Mouse (Mus musculus) testis, adult 2 months (tissue): ENCODE measurements around the gene Gm20909. TPM values are rescaled to one million over a fixed set of nuclear protein-coding genes. Genes with fewer than 3 reads are reported as not detected.
"Not testable (repeated sequence)": the region's sequence is repeated elsewhere in the genome, so short reads cannot be mapped to it uniquely, and the experiment has no call there.

Experiments
- H3K27ac ChIP-seq: fragments of 200-500 bp; 2 replicates; pipeline ENCODE4 v1.5.1; 2012; ENCODE audit warnings: low read depth, low read length; ENCODE audit not compliant: control insufficient read depth, insufficient read depth
- H3K27me3 ChIP-seq: fragments of 200-500 bp; 2 replicates; pipeline ENCODE4 v1.6.1; 2012; ENCODE audit warnings: mild to moderate bottlenecking, low read length, moderate library complexity; ENCODE audit not compliant: control insufficient read depth, insufficient read depth
- H3K36me3 ChIP-seq: fragments of 200-500 bp; 2 replicates; pipeline ENCODE4 v1.6.1; 2012; ENCODE audit warnings: mild to moderate bottlenecking, low read length; ENCODE audit not compliant: control insufficient read depth, insufficient read depth
- H3K4me1 ChIP-seq: fragments of 200-500 bp; 2 replicates; pipeline ENCODE4 v1.6.1; 2012; ENCODE audit warnings: low read length; ENCODE audit not compliant: control insufficient read depth, insufficient read depth
- H3K4me3 ChIP-seq: fragments of 200-500 bp; 2 replicates; pipeline ENCODE4 v1.5.1; 2012; ENCODE audit warnings: low read depth, mild to moderate bottlenecking, low read length, moderate library complexity, mixed read lengths; ENCODE audit not compliant: control insufficient read depth
- polyA plus RNA-seq: library from polyadenylated mRNA; depleted of rRNA; stranded (reverse); fragments of >200 nt; gene quantifications from 2 replicates; pipeline ENCODE4 v1.2.3, GENCODE M21; 2012; rRNA removed

The Gm20909 gene
- polyA plus RNA-seq = 2.7 and 5.7 TPM in 2 replicates

GRCm38 (mm10) chrY:21164270-21164669, at the start of gene Gm20909:
Gene Gm20909, plus strand, starts transcription at chrY:21164570.
- H3K4me1 ChIP-seq, H3K36me3 ChIP-seq, H3K4me3 ChIP-seq, H3K27me3 ChIP-seq, H3K27ac ChIP-seq: not testable (repeated sequence)

Other genes starting within 250 kb of the Gm20909 start
- not detected in 2 replicates for gene Gm29866, start 170.9 kb upstream of the Gm20909 start, polyA plus RNA-seq
- gene Gm20865, start 77.0 kb downstream of the Gm20909 start, polyA plus RNA-seq = 0.43 and 0.84 TPM in 2 replicates